Mouse (Mus musculus) olfactory bulb, adult 2 months (tissue): ENCODE measurements around the gene Tecpr2. TPM values are rescaled to one million over a fixed set of nuclear protein-coding genes. Genes with fewer than 3 reads are reported as not detected.

Experiments
- H3K27ac ChIP-seq: fragments of 200-500 bp; 2 replicates; pipeline ENCODE4 v1.5.1; 2012; ENCODE audit warnings: low read depth, low read length; ENCODE audit not compliant: insufficient read depth
- H3K4me1 ChIP-seq: fragments of 200-500 bp; 2 replicates; pipeline ENCODE4 v1.6.1; 2012; ENCODE audit warnings: low read length; ENCODE audit not compliant: control insufficient read depth, insufficient read depth
- H3K4me3 ChIP-seq: fragments of 200-500 bp; 2 replicates; pipeline ENCODE4 v1.5.1; 2012; ENCODE audit warnings: mild to moderate bottlenecking, low read depth, low read length, moderate library complexity; ENCODE audit not compliant: insufficient read depth
- CTCF ChIP-seq: fragments of 200-500 bp; IDR thresholded peaks from 2 replicates; pipeline ENCODE4 v1.5.1; 2012; ENCODE audit warnings: low read depth, mild to moderate bottlenecking, low read length, moderate library complexity; ENCODE audit not compliant: insufficient read depth
- POLR2A ChIP-seq: fragments of 200-500 bp; IDR thresholded peaks from 2 replicates; pipeline ENCODE4 v1.6.1; 2012; ENCODE audit warnings: mild to moderate bottlenecking, low read depth, low read length, moderate library complexity; ENCODE audit not compliant: insufficient read depth
- whole genome bisulfite sequencing: fragments of 180-500 bp; shearing (Covaris S2); methylation state at CpG from one replicate; pipeline ENCODE4 v1.1.7; 2018; 5-methylcytosine and 5-hydroxymethylcytosine counted together
- polyA plus RNA-seq: library from polyadenylated mRNA; stranded (reverse); fragments of >200 nt; gene quantifications from 2 replicates; pipeline ENCODE4 v1.2.4, GENCODE M21; 2012; ENCODE audit warnings: low replicate concordance; ENCODE audit not compliant: missing spikeins, insufficient read depth, insufficient read length

Tecpr2 gene
- polyA plus RNA-seq, 1 experiment, result not detected

- WGBS, result 95% methylated on average over 5 of the region's 5 CpGs
- Histone ChIP-seq H3K4me1 (peaks cover 6% of the 10 kb centered on the region), H3K27ac (no peak overlapping the region), H3K4me3 (no peak overlapping the region)
- TF ChIP-seq POLR2A (no peak), CTCF (no peak)
Measured at GRCm38 (mm10) chr12:110971972-110972371, 82.9 kb downstream of the Tecpr2 start.

DNA sequence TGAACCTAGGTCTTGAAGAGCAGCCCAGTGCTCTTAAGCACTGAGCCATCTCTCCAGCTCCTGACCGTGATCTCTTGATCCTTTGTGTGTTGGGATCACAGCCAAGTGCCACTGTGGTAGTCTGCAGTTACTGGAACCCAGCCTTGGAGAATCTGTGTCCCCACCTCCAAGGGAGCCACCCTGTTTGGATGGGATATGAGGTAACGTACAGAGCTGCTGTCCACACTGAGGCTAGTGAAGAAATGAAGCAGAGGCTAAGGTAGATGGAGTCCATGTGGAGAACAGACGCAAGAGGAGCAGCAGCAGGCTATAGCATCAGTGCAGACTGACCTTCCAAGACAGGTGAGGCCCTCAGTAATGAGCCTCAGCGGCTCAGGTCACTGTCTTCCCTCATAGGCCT, 84.8 kb downstream of the Tecpr2 start:
- no peak overlapping the region for H3K4me3 ChIP-seq
- H3K27ac ChIP-seq, result no peak overlapping the region
- H3K4me1 ChIP-seq, result peaks cover 19% of the 10 kb centered on the region
- TF ChIP-seq POLR2A (no peak), CTCF (no peak)
- WGBS, result 90% methylated on average over 4 of the region's 4 CpGs

GRCm38 (mm10) chr12:110974295-110974694, 85.2 kb downstream of the Tecpr2 start:
- Histone ChIP-seq H3K4me1 (peaks cover 22% of the 10 kb centered on the region), H3K4me3 (no peak overlapping the region), H3K27ac (no peak overlapping the region)
- TF ChIP-seq CTCF, result no peak
- TF ChIP-seq POLR2A, result no peak
- 90% methylated on average over 7 of the region's 7 CpGs for WGBS

DNA sequence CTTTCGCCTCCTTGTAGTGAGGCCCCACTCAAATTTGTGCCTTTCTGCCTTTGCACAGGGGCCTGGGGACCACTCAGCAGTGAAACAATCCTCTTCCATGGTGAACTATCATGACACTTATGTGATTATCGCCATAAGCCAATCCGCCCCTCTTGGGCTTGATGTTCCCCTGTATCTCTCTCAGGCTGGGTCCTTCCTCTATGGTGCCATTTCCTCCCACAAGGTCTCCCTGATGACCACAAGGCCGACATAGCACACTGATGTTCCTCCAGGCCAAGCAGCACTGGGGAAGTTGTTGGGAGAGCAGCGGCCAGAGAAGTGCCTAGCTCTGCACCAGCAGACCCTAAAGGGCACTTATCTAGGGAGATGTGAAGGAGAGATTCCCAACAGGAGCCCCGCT, 85.7 kb downstream of the Tecpr2 start:
- H3K4me3 ChIP-seq, result no peak overlapping the region
- peaks cover 22% of the 10 kb centered on the region for H3K4me1 ChIP-seq
- TF ChIP-seq POLR2A (no peak), CTCF (no peak)
- 93% methylated on average over 6 of the region's 6 CpGs for WGBS
- no peak overlapping the region for H3K27ac ChIP-seq

DNA sequence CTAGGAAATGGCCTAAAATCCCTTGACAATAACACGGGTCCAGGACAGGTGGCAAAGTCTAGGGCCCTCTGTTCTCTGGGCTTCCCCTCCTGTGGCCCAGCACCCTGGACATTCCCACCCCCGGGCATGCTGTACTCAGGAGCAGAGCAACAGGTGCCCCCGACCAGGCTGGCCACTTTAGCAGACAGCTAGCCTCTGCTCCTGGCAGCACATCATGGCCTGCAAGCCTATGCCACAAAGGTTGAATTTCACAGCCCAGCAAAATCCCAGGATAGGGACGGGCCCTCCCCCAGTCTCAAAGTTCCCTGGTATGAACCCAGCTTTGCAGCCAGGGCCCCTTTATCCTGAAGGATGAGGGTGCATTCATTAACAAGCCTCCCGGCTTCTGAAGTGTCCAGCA, 86.3 kb downstream of the Tecpr2 start:
- H3K4me3 ChIP-seq, result no peak overlapping the region
- no peak for TF ChIP-seq CTCF
- no peak for TF ChIP-seq POLR2A
- peaks cover 22% of the 10 kb centered on the region for H3K4me1 ChIP-seq
- 89% methylated on average over 5 of the region's 5 CpGs for WGBS
- H3K27ac ChIP-seq, result no peak overlapping the region

GRCm38 (mm10) chr12:110975838-110976468, 86.9 kb downstream of the Tecpr2 start:
- Histone ChIP-seq H3K4me3 (no peak overlapping the region), H3K27ac (no peak overlapping the region), H3K4me1 (peaks cover 22% of the 10 kb centered on the region)
- WGBS, result 89% methylated on average over 4 of the region's 4 CpGs
- TF ChIP-seq POLR2A, result no peak
- no peak for TF ChIP-seq CTCF

DNA sequence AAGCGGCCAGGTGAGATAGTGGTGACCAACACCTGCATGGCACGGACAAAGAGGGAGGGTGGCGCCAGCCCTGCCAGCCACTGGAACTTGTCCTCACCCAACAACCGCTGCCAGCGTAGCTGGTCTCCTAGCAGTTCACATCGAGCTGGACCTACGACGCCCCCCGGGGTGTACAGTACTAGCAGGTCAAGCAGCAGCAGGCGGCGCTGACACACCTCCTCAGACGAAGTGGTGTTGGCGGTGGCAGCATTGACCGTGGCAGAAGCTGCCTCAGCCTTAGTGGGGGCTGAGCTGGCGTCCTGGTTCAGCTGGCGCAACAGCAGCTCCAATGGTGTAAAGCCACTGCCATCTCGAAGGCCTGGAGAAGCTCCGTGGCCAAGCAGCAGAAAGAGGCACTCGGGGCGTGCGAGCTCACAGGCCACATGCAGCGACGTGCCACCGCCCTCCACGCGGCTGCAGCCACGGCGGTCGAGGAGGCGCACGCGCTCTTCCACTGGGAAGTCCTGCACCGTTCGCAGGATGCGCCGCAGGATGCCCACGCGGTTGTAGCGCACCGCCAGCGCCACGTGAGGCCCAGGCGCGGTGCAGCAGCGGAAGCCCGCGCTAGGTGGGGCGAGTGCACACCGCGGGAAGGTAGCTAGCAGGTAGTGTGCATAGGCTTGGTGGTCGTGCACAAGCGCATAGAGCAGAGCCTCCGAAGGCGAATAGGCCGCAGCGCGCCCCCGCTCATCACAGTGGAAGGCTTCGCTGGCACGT, 87.7 kb downstream of the Tecpr2 start:
- Histone ChIP-seq H3K4me3 (no peak overlapping the region), H3K27ac (no peak overlapping the region), H3K4me1 (peaks cover 22% of the 10 kb centered on the region)
- WGBS, result 96% methylated on average over 60 of the region's 60 CpGs
- no peak for TF ChIP-seq CTCF
- TF ChIP-seq POLR2A, result no peak

DNA sequence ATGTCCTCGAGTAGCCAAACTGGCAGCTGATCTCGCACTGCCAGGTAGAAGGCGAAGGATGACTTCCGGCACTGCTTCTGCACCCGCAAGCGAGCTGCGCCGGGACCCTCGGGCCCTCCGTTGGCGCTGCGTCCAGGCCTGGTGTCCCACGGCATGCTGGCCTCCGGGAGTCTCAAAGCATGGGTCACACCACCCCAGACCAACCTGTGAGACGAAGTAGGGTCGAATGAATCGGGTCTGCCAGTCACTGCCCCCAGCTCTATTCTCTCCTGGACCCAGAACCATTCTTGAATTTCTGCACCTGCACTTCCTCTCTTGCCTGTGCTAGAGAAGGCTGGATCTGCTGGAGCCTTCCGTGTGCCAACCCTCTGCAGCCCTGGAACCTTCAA, 88.3 kb downstream of the Tecpr2 start:
- WGBS, result 95% methylated on average over 18 of the region's 18 CpGs
- TF ChIP-seq POLR2A (no peak), CTCF (no peak)
- H3K4me3 ChIP-seq, result no peak overlapping the region
- H3K4me1 ChIP-seq, result peaks cover 22% of the 10 kb centered on the region
- no peak overlapping the region for H3K27ac ChIP-seq

DNA sequence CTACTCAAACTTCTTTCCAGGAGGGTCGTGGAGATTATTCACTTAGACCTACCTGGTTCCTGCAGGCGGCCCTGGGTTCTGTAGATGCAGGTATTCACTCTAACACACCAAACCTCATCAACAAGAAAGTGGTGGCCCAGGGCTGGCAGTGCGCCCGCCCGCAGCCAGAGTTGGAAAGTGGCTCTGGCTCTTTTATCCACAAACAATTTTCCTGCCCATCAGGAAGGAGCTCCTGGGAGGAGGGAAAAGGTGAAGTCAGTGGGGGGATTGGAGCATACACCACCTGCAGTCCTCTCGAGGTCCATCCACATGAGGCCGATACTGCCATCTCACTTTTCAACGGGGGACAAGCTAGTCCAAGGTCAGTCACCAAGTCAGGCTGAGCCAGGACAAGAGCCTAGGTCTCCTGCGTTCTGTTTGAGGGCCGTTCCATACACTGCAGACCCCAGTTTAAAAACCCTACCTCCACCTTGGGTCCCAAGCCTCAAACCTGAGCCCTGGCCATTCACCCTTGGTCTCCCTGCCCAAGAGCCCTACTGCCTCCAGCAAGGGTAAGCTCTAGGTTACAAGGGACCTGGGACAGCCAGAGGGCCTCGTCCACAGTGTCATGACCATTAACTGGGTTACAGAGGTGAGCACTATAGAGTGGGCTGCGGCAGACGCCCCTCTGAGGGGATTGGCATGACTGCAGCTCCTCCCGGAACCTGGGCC, 89.0 kb downstream of the Tecpr2 start:
- 0 out of 2 replicates have a peak overlapping the region, but pooled peaks have one; percentile 60 for H3K27ac ChIP-seq
- whole genome bisulfite sequencing, result 34% methylated on average over 14 of the region's 14 CpGs
- TF ChIP-seq CTCF (no peak), POLR2A (no peak)

More for the DNA sequence above, 89.0 kb downstream of the Tecpr2 start:
- H3K4me3 ChIP-seq, result peak overlapping the region; percentile 92
- peaks cover 22% of the 10 kb centered on the region for H3K4me1 ChIP-seq
